Mouse (Mus musculus): ENCODE results near the gene Svbp. TPM values are rescaled to one million over a fixed set of nuclear protein-coding genes. Genes with fewer than 3 reads are reported as not detected.

The Svbp gene
- polyA plus RNA-seq, 1 experiment: 39.1 TPM

- H3K4me1 ChIP-seq (ENCODE audit: control insufficient read depth, insufficient read depth, low read length): no peaks in the 10 kb centered on the region
- no peak overlapping the region for H3K4me3 ChIP-seq (ENCODE audit: low read depth, low read length)
- no peak for TF ChIP-seq EP300 (IDR thresholded peaks at IDR 0.05; ENCODE audit: insufficient read depth, low read depth, low read length)
- H3K9ac ChIP-seq (ENCODE audit: low read depth, poor library complexity, severe bottlenecking): no peak overlapping the region
- no peaks in the 10 kb centered on the region for H3K27me3 ChIP-seq (ENCODE audit: control insufficient read depth, insufficient read depth, low read length, poor library complexity, severe bottlenecking)
- no peaks in the 10 kb centered on the region for H3K9me3 ChIP-seq (replicated peaks; ENCODE audit: control insufficient read depth, insufficient read depth, low read length, poor library complexity, severe bottlenecking)
- H3K27ac ChIP-seq (ENCODE audit: insufficient read depth, low read length): no peak overlapping the region
- no peaks in the 10 kb centered on the region for H3K36me3 ChIP-seq (ENCODE audit: control insufficient read depth, insufficient read depth, low read length, poor library complexity, severe bottlenecking)
Measured at GRCm38 (mm10) chr4:119192757-119193156, 2.3 kb upstream of the Svbp start.

- no peaks in the 10 kb centered on the region for H3K4me1 ChIP-seq (ENCODE audit: control insufficient read depth, insufficient read depth, low read length)
- no peak for TF ChIP-seq CTCF (IDR thresholded peaks at IDR 0.05; ENCODE audit: low read depth, low read length)
- TF ChIP-seq EP300 (IDR thresholded peaks at IDR 0.05; ENCODE audit: insufficient read depth, low read depth, low read length): no peak
- TF ChIP-seq POLR2A (IDR thresholded peaks at IDR 0.05; ENCODE audit: insufficient read depth, low read length): no peak
- peak overlapping the region; percentile 93 for H3K9ac ChIP-seq (ENCODE audit: low read depth, poor library complexity, severe bottlenecking)
- no peak overlapping the region for H3K27ac ChIP-seq (ENCODE audit: insufficient read depth, low read length)
- H3K36me3 ChIP-seq (ENCODE audit: control insufficient read depth, insufficient read depth, low read length, poor library complexity, severe bottlenecking): no peaks in the 10 kb centered on the region
- H3K27me3 ChIP-seq (ENCODE audit: control insufficient read depth, insufficient read depth, low read length, poor library complexity, severe bottlenecking): no peaks in the 10 kb centered on the region
- no peaks in the 10 kb centered on the region for H3K9me3 ChIP-seq (replicated peaks; ENCODE audit: control insufficient read depth, insufficient read depth, low read length, poor library complexity, severe bottlenecking)
- peak overlapping the region; percentile 90 for H3K4me3 ChIP-seq (ENCODE audit: low read depth, low read length)
Measured at GRCm38 (mm10) chr4:119195582-119196320, 645 bp downstream of the Svbp start.

GRCm38 (mm10) chr4:119198105-119198504 is 3.0 kb downstream of the Svbp start:
- Histone ChIP-seq H3K27me3 (ENCODE audit: control insufficient read depth, insufficient read depth, low read length, poor library complexity, severe bottlenecking) (no peaks in the 10 kb centered on the region), H3K9me3 (replicated peaks; ENCODE audit: control insufficient read depth, insufficient read depth, low read length, poor library complexity, severe bottlenecking) (no peaks in the 10 kb centered on the region), H3K4me1 (ENCODE audit: control insufficient read depth, insufficient read depth, low read length) (no peaks in the 10 kb centered on the region), H3K27ac (ENCODE audit: insufficient read depth, low read length) (no peak overlapping the region), H3K36me3 (ENCODE audit: control insufficient read depth, insufficient read depth, low read length, poor library complexity, severe bottlenecking) (no peaks in the 10 kb centered on the region), H3K4me3 (ENCODE audit: low read depth, low read length) (no peak overlapping the region), H3K9ac (ENCODE audit: low read depth, poor library complexity, severe bottlenecking) (no peak overlapping the region)
- TF ChIP-seq EP300 (IDR thresholded peaks at IDR 0.05; ENCODE audit: insufficient read depth, low read depth, low read length) (no peak), CTCF (IDR thresholded peaks at IDR 0.05; ENCODE audit: low read depth, low read length) (no peak), POLR2A (IDR thresholded peaks at IDR 0.05; ENCODE audit: insufficient read depth, low read length) (no peak)

- H3K4me1 ChIP-seq (ENCODE audit: control insufficient read depth, insufficient read depth, low read length): no peaks in the 10 kb centered on the region
- no peaks in the 10 kb centered on the region for H3K27me3 ChIP-seq (ENCODE audit: control insufficient read depth, insufficient read depth, low read length, poor library complexity, severe bottlenecking)
- H3K36me3 ChIP-seq (ENCODE audit: control insufficient read depth, insufficient read depth, low read length, poor library complexity, severe bottlenecking): no peaks in the 10 kb centered on the region
- H3K9ac ChIP-seq (ENCODE audit: low read depth, poor library complexity, severe bottlenecking): no peak overlapping the region
- TF ChIP-seq CTCF (IDR thresholded peaks at IDR 0.05; ENCODE audit: low read depth, low read length): peak; percentile 93
- no peak for TF ChIP-seq EP300 (IDR thresholded peaks at IDR 0.05; ENCODE audit: insufficient read depth, low read depth, low read length)
- TF ChIP-seq POLR2A (IDR thresholded peaks at IDR 0.05; ENCODE audit: insufficient read depth, low read length): no peak
- no peak overlapping the region for H3K4me3 ChIP-seq (ENCODE audit: low read depth, low read length)
- H3K27ac ChIP-seq (ENCODE audit: insufficient read depth, low read length): no peak overlapping the region
- no peaks in the 10 kb centered on the region for H3K9me3 ChIP-seq (replicated peaks; ENCODE audit: control insufficient read depth, insufficient read depth, low read length, poor library complexity, severe bottlenecking)
Measured at GRCm38 (mm10) chr4:119204672-119205071, 9.6 kb downstream of the Svbp start.

- Histone ChIP-seq H3K4me1 (ENCODE audit: control insufficient read depth, insufficient read depth, low read length) (no peaks in the 10 kb centered on the region), H3K27me3 (ENCODE audit: control insufficient read depth, insufficient read depth, low read length, poor library complexity, severe bottlenecking) (no peaks in the 10 kb centered on the region), H3K4me3 (ENCODE audit: low read depth, low read length) (no peak overlapping the region), H3K9me3 (replicated peaks; ENCODE audit: control insufficient read depth, insufficient read depth, low read length, poor library complexity, severe bottlenecking) (no peaks in the 10 kb centered on the region), H3K36me3 (ENCODE audit: control insufficient read depth, insufficient read depth, low read length, poor library complexity, severe bottlenecking) (no peaks in the 10 kb centered on the region), H3K27ac (ENCODE audit: insufficient read depth, low read length) (no peak overlapping the region), H3K9ac (ENCODE audit: low read depth, poor library complexity, severe bottlenecking) (no peak overlapping the region)
- TF ChIP-seq POLR2A (IDR thresholded peaks at IDR 0.05; ENCODE audit: insufficient read depth, low read length) (no peak), CTCF (IDR thresholded peaks at IDR 0.05; ENCODE audit: low read depth, low read length) (no peak), EP300 (IDR thresholded peaks at IDR 0.05; ENCODE audit: insufficient read depth, low read depth, low read length) (no peak)
Measured at GRCm38 (mm10) chr4:119216667-119217066, 21.6 kb downstream of the Svbp start.

GRCm38 (mm10) chr4:119218169-119218568 is 23.1 kb downstream of the Svbp start, which contains the start of gene Tmem269:
Gene Tmem269, minus strand, starts transcription at chr4:119218217.
- H3K36me3 ChIP-seq (ENCODE audit: control insufficient read depth, insufficient read depth, low read length, poor library complexity, severe bottlenecking): no peaks in the 10 kb centered on the region
- no peaks in the 10 kb centered on the region for H3K27me3 ChIP-seq (ENCODE audit: control insufficient read depth, insufficient read depth, low read length, poor library complexity, severe bottlenecking)
- no peak within 1 kb of the TSS for H3K4me3 ChIP-seq (ENCODE audit: low read depth, low read length)
- no peak within 1 kb of the TSS for H3K9ac ChIP-seq (ENCODE audit: low read depth, poor library complexity, severe bottlenecking)
- no peaks in the 10 kb centered on the region for H3K4me1 ChIP-seq (ENCODE audit: control insufficient read depth, insufficient read depth, low read length)
- no peak within 1 kb of the TSS for H3K27ac ChIP-seq (ENCODE audit: insufficient read depth, low read length)
- no peak for TF ChIP-seq EP300 (IDR thresholded peaks at IDR 0.05; ENCODE audit: insufficient read depth, low read depth, low read length)
- no peak for TF ChIP-seq CTCF (IDR thresholded peaks at IDR 0.05; ENCODE audit: low read depth, low read length)
- no peak for TF ChIP-seq POLR2A (IDR thresholded peaks at IDR 0.05; ENCODE audit: insufficient read depth, low read length)
- no peaks in the 10 kb centered on the region for H3K9me3 ChIP-seq (replicated peaks; ENCODE audit: control insufficient read depth, insufficient read depth, low read length, poor library complexity, severe bottlenecking)

Data from ES-Bruce4 (cell line).